Mouse (Mus musculus) gastrocnemius, adult 2 months (tissue): ENCODE results near the gene Ifnk. TPM values are rescaled to one million over a fixed set of nuclear protein-coding genes. Genes with fewer than 3 reads are reported as not detected.

Experiments
- DNase-seq: peaks from one replicate; pipeline ENCODE4 v3.0.0; 2022
- H3K27ac ChIP-seq: fragments of 200-600 bp; 2 replicates; pipeline ENCODE4 v1.8.1; 2022; ENCODE audit warnings: mild to moderate bottlenecking
- H3K4me3 ChIP-seq: fragments of 200-600 bp; 2 replicates; pipeline ENCODE4 v1.8.1; 2022; ENCODE audit warnings: mild to moderate bottlenecking, moderate library complexity
- CTCF ChIP-seq: fragments of 200-600 bp; IDR thresholded peaks from 2 replicates; pipeline ENCODE4 v1.8.1; 2022; ENCODE audit warnings: antibody characterized with exemption, mild to moderate bottlenecking, moderate library complexity
- intact Hi-C: fragments of 180-260 bp; cut with DNase I; formaldehyde crosslinking; loops from one replicate; pipeline ENCODE4 v1.15.1; 2025
- total RNA-seq, 2 experiments: library from RNA; stranded (reverse); gene quantifications; 2 replicates each; pipeline ENCODE4 v1.2.3; 2021

Ifnk gene
- total RNA-seq, 2 experiments from 2014 or later: not detected

GRCm38 (mm10) chr4:35126776-35127175 lies 25.1 kb upstream of the Ifnk start:
- no peak for DNase-seq
- H3K4me3 ChIP-seq: no peak overlapping the region
- no peak overlapping the region for H3K27ac ChIP-seq
- intact Hi-C loops: no loop called here
- no peak for TF ChIP-seq CTCF

- TF ChIP-seq CTCF: no peak
- Histone ChIP-seq H3K27ac (no peak overlapping the region), H3K4me3 (no peak overlapping the region)
- no peak for DNase-seq
- intact Hi-C loops: no loop called here
Measured at GRCm38 (mm10) chr4:35127759-35128158, 24.1 kb upstream of the Ifnk start.

GRCm38 (mm10) chr4:35130411-35130948 lies 21.4 kb upstream of the Ifnk start:
- DNase-seq: no peak
- intact Hi-C loops: no loop called here
- no peak overlapping the region for H3K4me3 ChIP-seq
- TF ChIP-seq CTCF: no peak
- no peak overlapping the region for H3K27ac ChIP-seq

GRCm38 (mm10) chr4:35131592-35131991 lies 20.3 kb upstream of the Ifnk start:
- DNase-seq: no peak
- H3K4me3 ChIP-seq: no peak overlapping the region
- no peak for TF ChIP-seq CTCF
- H3K27ac ChIP-seq: no peak overlapping the region
- intact Hi-C loops: no loop called here

GRCm38 (mm10) chr4:35133411-35133810 lies 18.4 kb upstream of the Ifnk start:
- Histone ChIP-seq H3K4me3 (no peak overlapping the region), H3K27ac (no peak overlapping the region)
- no peak for DNase-seq
- no peak for TF ChIP-seq CTCF
- intact Hi-C loops: no loop called here

- Histone ChIP-seq H3K4me3 (no peak overlapping the region), H3K27ac (no peak overlapping the region)
- intact Hi-C loops: no loop called here
- no peak for DNase-seq
- TF ChIP-seq CTCF: no peak
Measured at GRCm38 (mm10) chr4:35134846-35135611, 16.8 kb upstream of the Ifnk start.

GRCm38 (mm10) chr4:35135806-35136205 lies 16.1 kb upstream of the Ifnk start:
- H3K27ac ChIP-seq: no peak overlapping the region
- intact Hi-C loops: no loop called here
- DNase-seq: no peak
- no peak overlapping the region for H3K4me3 ChIP-seq
- no peak for TF ChIP-seq CTCF

- no peak overlapping the region for H3K4me3 ChIP-seq
- intact Hi-C loops: no loop called here
- no peak overlapping the region for H3K27ac ChIP-seq
- DNase-seq: no peak
- no peak for TF ChIP-seq CTCF
Measured at GRCm38 (mm10) chr4:35136996-35137395, 14.9 kb upstream of the Ifnk start.

- no peak for DNase-seq
- intact Hi-C loops: no loop called here
- no peak overlapping the region for H3K27ac ChIP-seq
- no peak overlapping the region for H3K4me3 ChIP-seq
- TF ChIP-seq CTCF: no peak
Measured at GRCm38 (mm10) chr4:35138077-35138476, 13.8 kb upstream of the Ifnk start.

GRCm38 (mm10) chr4:35140317-35140716 lies 11.5 kb upstream of the Ifnk start:
- H3K27ac ChIP-seq: no peak overlapping the region
- H3K4me3 ChIP-seq: no peak overlapping the region
- intact Hi-C loops: no loop called here
- DNase-seq: no peak
- no peak for TF ChIP-seq CTCF

GRCm38 (mm10) chr4:35143472-35144102 lies 8.3 kb upstream of the Ifnk start:
- TF ChIP-seq CTCF: no peak
- Histone ChIP-seq H3K27ac (peak overlapping the region; percentile 28; the same call in 1 of the 2 replicates), H3K4me3 (peak overlapping the region; percentile 40)
- intact Hi-C loops: no loop called here
- DNase-seq: peak; percentile 42

- intact Hi-C loops: no loop called here
- DNase-seq: no peak
- Histone ChIP-seq H3K27ac (no peak overlapping the region), H3K4me3 (no peak overlapping the region)
- no peak for TF ChIP-seq CTCF
Measured at GRCm38 (mm10) chr4:35145726-35146125, 6.1 kb upstream of the Ifnk start.

GRCm38 (mm10) chr4:35146597-35146996 lies 5.3 kb upstream of the Ifnk start:
- TF ChIP-seq CTCF: no peak
- Histone ChIP-seq H3K4me3 (no peak overlapping the region), H3K27ac (no peak overlapping the region)
- DNase-seq: no peak
- intact Hi-C loops: no loop called here
